Mouse (Mus musculus) liver, adult 2 months (tissue): ENCODE data around the gene Pold3.

Experiments
- CTCF ChIP-seq: fragments of 200-500 bp; IDR thresholded peaks from 2 replicates; pipeline ENCODE4 v1.5.1; 2011; ENCODE audit warnings: low read depth, low read length, control low read depth
- POLR2A ChIP-seq: fragments of 200-500 bp; IDR thresholded peaks from 2 replicates; pipeline ENCODE4 v1.6.1; 2011; ENCODE audit warnings: low read length, control low read depth; ENCODE audit not compliant: insufficient read depth; ENCODE audit errors: extremely low read depth

GRCm38 (mm10) chr7:100130592-100130991 lies 9.2 kb upstream of the Pold3 start:
- TF ChIP-seq CTCF (no peak), POLR2A (no peak)
